Mouse (Mus musculus): ENCODE data around the gene Pex5l.

Gene Pex5l

DNA sequence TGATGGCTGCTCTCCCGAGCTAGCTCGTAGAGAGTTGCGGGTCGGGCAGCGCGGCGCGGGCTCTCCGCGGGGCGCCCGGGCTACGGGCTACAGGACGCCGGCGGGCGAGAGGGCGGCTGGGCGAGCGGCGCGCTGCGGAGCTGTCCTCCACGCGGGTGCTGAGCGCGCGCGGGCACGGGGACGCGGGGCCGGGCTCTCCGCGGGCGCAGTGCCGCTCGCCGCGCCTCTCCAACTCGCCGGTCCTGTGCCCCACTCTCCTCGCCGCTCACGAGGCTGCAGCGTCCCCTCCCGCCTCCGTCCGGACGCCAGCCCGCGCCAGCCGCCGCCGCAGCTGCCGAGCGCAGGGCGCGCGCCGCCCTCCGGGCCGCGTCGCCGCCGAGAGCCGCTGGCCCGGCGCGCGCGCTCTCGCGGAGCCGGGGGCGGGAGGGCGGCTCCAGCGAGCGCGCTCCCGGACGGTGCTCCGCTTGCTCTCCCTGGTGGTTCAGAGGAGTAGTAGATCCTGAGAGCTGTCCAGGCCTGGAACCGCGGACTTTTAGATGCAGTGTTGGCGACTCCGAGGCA, at the start of gene Pex5l:
TSS of gene Pex5l (minus strand) at position 347 of the 561 bp plus-strand sequence.
- POLR2A ChIA-PET: interaction anchor here in 2 of 4 experiments (0.5 to 1.9 kb wide), 3 partner anchors 25 to 657 kb away, joined by 3 to 5 read pairs (median 4); partner anchors contain the start of gene Ttc14 (in 1 of the 2)
- CTCF ChIA-PET: interaction anchor here (0.6 to 1.6 kb wide), 5 partner anchors 10 to 305 kb away, joined by 3 to 4 read pairs (median 3); no protein-coding TSS in a partner anchor

DNA sequence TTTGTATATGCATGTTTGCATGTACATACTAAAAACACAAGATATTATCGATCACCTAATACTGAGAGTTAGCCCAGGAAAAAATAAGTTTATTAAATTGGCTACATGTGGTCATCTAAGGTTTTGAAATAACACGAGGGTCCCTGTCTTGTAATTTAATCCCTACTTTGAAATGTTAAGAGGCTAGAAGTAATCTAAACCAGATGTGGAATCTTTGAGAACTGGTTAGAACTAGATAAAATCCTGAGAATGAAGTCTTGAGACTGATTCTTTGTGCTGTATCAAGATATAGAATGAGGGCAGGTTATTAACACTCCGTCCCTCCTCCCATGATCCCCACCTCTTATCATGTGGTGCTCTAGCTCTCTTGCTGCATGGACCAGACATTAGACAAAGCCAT, 22.1 kb upstream of the Pex5l start:
- POLR2A ChIA-PET: no interaction called here

DNA sequence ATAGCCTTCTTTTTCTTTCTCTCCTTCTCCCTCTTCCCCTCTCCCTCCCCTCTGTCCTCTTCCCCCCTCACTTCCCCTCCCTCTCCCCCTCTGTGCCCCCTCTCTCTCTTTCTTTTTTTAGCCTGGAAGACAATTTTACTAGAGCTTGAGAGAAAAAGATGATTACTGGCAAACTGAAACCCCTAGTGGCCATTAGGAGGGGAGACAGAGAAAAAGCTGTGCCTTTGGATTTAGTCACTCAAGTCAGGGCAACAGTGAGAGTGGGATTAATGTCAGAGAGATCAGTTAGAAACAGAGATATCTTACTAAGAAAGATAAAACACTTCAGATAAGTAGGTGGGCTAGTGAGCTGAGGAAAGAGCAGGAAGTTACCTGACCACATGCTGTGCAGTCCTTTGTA, 20.8 kb upstream of the Pex5l start:
- POLR2A ChIA-PET: interaction anchor here in 1 of 4 experiments (0.7 kb wide), 1 partner anchor 17 kb away, joined by 5 read pairs; no protein-coding TSS in a partner anchor

More for the DNA sequence above, 22.1 kb upstream of the Pex5l start:
- CTCF ChIA-PET: no interaction called here

DNA sequence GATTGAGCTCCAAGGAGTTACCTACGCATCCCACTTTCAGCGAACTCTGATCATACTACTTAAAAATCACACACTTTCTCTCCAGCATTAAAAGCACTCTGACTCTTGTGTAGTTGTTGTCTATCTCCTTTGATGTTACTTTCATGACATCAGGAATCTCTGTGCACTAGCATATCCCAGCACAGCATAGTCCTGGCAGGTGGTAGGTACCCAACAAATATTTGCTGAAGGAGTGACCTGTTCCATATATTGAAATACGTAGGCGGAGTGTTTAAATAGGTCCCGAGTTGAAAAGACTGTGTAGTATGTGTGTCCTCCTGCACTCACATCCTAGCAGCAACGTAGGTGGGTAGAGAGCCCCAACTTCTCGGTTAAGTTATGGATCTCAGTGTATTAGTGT, 545 bp upstream of the Pex5l start:
- POLR2A ChIA-PET: interaction anchor here in 2 of 4 experiments (0.5 to 1.9 kb wide), 3 partner anchors 24 to 656 kb away, joined by 3 to 5 read pairs (median 4); partner anchors contain the start of gene Ttc14 (in 1 of the 2)
- CTCF ChIA-PET: interaction anchor here (0.6 to 1.2 kb wide), 4 partner anchors 11 to 304 kb away, joined by 3 to 4 read pairs (median 3); no protein-coding TSS in a partner anchor

More for the DNA sequence above, 20.8 kb upstream of the Pex5l start:
- CTCF ChIA-PET: interaction anchor here (0.5 to 0.7 kb wide), 5 partner anchors 143 to 1794 kb away, joined by 4 to 24 read pairs (median 8); no protein-coding TSS in a partner anchor

DNA sequence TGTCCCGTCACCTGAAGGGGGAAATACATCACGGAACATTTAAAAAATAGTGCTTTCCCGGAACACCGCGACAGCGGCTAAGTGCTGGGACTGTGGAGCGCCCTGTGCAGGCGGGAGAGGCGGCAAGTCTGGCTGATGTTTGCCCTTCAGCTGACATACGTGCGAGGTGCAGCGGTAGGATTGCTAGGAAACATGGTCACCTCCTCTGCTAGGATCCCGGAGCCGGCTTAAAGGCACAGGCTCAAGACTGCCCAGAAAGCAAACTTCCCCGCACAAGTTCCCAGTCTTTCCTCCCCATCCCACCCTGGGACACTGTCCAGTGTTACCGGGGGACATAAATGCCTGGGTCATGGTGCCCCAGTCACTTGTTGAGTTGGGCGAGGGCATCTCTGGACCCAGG, 649 bp downstream of the Pex5l start:
- ChIA-PET CTCF (interaction anchor here in 2 of 4 experiments (0.7 to 1.6 kb wide), 2 partner anchors 37 to 1496 kb away, joined by 3 read pairs; no protein-coding TSS in a partner anchor), POLR2A (interaction anchor here in 2 of 4 experiments (1.0 to 1.9 kb wide), 2 partner anchors 657 to 658 kb away, joined by 3 to 5 read pairs; partner anchors contain the start of gene Ttc14 (in 1 of the 2))

DNA sequence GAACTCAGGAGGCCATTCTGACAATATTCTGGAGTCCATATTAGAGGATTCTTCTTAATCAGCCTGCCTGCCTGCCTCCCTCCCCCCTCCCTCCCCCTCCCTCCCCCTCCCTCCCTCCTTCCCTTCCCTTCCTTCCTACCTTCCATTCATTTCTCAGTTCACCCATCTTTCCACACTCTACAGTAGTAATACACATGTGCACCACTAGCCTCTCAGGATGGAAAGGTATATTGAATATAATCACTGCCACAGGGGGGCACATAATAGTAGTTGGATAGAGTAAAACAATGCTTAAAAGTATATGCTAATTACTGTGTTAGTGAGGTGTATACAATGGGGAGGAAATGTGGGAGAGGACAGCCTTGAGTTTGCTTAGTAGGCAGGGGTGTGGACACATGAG, 13.1 kb downstream of the Pex5l start:
- ChIA-PET POLR2A (interaction anchor here in 1 of 4 experiments (1.1 kb wide), 1 partner anchor 8 kb away, joined by 3 read pairs; no protein-coding TSS in a partner anchor), CTCF (interaction anchor here in 1 of 4 experiments (1.2 kb wide), 1 partner anchor 13 kb away, joined by 4 read pairs; the partner anchor contains the start of gene Pex5l)

DNA sequence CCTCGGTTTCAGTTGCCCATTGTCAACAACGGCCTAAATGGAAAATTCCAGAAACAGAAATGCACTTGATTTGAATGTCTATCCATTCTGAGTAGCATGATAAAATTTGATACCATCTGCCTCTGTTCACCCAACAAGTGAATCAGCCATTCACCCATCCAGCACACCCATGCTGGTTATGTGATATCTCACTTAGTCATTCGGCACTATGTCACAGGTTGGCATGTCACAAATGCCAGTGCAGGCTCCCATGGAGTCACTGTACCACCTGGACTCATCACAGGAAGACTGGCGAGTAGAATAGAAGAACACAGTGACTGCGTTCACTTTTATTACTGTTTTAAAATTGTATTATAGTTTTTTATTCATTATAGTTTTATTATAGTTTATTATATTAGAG, 18.3 kb downstream of the Pex5l start:
- ChIA-PET CTCF (no interaction called here), POLR2A (no interaction called here)

DNA sequence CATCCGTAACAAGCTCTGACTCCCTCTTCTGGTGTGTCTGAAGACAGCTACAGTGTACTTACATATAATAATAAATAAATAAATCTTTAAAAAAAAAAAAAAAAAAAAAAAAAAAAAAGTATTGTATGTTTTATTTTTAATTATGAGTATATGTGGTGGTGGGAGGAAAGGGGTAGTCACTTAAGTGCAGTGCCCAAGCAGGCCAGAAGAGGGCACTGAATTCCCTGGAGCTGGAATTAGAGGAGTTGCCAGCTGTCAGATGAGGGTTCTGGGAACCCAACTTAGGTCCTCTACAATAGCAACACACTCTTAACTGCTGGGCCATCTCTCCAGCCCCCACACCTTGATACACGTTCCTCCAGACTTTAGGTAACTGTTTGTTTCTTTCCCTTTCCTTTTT, 37.3 kb downstream of the Pex5l start:
- ChIA-PET CTCF (interaction anchor here (0.6 to 1.4 kb wide), 13 partner anchors 9 to 694 kb away, joined by 3 to 10 read pairs (median 3); partner anchors contain the start of genes Pex5l (in 1 of the 4) and Ttc14 (in 1 of the 4)), POLR2A (no interaction called here)

DNA sequence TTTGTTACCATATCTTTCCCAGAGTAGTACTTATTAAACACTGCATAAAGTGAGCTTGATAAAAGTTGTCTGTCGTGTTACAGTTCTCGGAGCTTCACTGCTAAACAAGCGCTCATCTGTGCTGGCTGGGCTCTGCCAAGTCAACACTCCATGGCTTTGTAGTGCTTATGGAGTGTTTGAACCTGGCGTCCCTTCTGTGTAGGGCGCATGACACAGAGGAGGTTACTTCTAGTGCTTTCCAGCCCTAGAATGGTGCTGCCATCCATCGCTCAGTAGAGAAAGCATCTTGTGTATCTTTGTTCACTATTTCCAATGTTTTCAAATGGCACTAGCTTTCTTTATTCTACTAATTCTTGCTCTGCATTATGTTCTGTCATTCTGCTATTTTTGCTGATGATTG, 39.5 kb downstream of the Pex5l start:
- ChIA-PET CTCF (interaction anchor here in 1 of 4 experiments (0.5 kb wide), 1 partner anchor 81 kb away, joined by 3 read pairs; no protein-coding TSS in a partner anchor), POLR2A (no interaction called here)

DNA sequence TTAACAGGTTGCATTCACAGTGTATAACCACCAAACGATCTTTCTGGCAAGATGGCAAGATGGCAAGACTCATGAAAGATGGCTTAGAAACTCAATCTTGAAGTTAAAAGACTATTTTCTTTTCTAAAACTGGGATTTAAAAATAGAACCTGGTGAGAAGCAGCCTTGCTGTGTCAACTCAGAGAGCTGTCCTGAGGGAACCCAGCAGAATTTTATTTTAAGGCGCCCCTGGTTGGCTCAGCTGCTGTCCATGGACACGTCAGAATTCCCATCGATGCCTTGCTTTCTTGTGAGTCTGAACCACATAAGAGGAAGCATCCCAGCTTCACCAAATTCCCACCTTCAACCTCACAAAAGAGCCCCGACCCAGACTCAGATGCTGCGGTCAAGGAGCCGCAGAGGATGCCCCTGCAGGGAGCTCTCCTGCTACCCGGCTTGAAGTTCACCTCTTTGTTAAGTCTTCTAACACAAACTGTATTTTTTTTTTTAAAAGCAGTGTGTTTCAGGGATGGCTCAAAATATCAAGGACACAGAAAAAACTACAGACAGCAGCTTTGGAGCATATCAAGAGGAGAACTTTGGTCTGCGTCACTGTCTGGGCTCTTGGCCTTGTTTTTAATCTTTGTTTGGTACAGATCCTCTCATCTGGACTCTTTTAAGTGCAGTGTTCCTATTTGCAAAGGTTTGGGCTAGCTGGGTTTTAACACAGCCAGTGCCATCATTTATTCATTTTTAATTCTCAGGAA, 44.3 kb downstream of the Pex5l start:
- ChIA-PET POLR2A (no interaction called here), CTCF (interaction anchor here in 1 of 4 experiments (0.7 kb wide), 1 partner anchor 1054 kb away, joined by 8 read pairs; no protein-coding TSS in a partner anchor)

DNA sequence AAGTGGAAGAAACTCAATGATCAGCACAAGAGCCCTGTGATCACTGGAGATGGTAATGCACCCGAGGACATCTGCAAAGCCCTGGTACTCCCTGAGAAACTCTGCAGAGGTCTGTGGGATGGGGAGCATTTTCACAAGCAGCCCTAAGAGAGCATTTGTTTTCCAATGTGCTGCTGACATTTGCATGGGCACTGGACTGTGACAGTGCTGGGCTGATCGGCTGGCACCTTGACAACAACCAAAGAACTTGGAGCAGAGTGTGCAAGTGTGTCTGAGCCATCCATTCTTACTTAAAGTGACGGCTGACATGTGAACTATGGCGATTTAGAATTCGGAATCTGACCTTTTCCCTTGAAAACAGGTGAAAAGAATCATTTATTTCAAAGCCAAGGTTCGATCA, 49.4 kb downstream of the Pex5l start:
- POLR2A ChIA-PET: no interaction called here
- CTCF ChIA-PET: no interaction called here

DNA sequence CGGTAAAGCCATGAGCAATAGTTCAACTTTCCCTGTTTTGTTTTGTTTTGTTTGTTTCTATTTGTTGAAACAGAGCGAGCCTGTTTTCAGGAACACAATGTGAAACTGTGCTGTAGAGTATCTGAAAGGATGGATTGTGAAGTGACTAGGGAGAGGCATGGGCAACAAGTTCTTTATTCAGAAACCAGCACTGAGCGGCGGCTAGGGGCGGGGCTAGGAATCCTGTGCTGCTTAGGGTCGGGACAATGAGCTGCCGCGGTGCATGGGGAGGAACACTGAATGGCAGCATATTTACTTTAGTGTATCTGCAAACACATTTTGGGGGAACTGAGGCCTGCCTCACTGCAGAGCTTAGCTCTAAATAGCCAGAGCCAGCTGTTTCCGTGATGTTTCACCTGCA, 53.0 kb downstream of the Pex5l start:
- ChIA-PET CTCF (no interaction called here), POLR2A (interaction anchor here in 1 of 4 experiments (0.6 kb wide), 1 partner anchor 647 kb away, joined by 3 read pairs; no protein-coding TSS in a partner anchor)

DNA sequence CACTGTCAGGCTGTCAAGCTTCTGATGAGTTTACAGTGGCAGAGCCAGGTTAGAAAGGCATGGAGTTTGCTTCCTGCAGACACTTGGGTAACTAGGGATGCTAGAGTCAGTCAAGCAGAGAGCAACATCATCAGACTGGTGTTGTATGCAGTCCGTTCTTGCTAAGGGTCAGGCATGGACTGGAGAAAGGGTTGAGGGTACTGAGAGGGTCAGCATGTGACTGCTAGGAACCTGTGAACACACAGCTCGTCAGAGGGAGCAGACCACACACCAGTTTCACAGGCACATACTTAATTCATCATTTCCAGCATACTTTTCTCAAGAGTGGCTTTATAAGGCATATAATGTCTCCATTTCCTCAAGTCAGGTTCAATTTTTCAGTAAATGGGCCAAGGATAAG, 53.6 kb downstream of the Pex5l start:
- ChIA-PET POLR2A (no interaction called here), CTCF (no interaction called here)

DNA sequence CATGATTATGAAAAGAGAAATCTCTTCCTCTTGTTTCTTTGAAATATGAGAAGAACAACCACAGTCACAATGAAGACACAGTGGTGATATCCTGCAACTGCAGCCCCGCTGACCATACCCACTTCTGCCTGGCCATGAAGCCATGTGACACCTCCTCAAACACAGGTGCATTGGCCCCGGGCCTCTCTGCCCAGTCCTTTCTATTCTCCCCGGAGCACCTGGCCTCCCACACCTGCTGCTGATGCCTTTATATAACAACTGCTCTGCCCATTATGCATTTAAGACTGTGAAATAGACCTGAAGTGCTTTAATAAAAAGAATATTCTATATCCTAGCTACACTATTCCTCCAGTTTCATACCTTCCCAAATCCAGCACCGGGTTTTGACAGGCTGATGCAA, 54.8 kb downstream of the Pex5l start:
- POLR2A ChIA-PET: no interaction called here
- CTCF ChIA-PET: no interaction called here

DNA sequence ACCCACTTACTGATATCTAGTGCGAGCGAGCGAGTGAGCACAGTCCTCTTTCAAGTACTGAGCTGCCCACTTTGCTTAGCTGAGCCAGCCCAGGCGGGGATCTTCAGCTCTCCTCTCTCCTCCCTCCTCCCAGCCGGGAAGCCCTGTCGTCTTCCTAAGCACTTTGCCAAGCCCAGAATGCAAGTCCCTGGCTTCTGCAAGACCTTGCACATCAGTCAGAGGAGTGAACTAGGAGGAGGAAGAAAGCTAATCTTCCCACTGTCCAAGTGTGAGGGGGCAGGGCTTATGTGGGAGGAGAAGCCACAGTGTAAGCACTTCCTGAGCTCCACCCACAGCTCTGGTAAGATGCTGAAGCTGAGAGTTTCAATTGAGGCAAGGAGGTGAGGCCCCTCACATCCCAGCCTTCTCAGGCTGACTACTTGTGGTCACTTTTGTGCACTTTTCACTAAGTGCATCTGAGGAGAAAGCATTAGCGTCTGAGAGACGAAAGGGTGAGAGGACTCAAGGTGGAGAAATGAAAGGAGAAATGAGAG, 60.2 kb downstream of the Pex5l start:
- ChIA-PET POLR2A (interaction anchor here in 1 of 4 experiments (0.6 to 1.6 kb wide), 2 partner anchors 10 to 35 kb away, joined by 3 read pairs; no protein-coding TSS in a partner anchor), CTCF (interaction anchor here in 2 of 4 experiments (0.6 kb wide), 2 partner anchors 341 to 634 kb away, joined by 3 to 4 read pairs; no protein-coding TSS in a partner anchor)

DNA sequence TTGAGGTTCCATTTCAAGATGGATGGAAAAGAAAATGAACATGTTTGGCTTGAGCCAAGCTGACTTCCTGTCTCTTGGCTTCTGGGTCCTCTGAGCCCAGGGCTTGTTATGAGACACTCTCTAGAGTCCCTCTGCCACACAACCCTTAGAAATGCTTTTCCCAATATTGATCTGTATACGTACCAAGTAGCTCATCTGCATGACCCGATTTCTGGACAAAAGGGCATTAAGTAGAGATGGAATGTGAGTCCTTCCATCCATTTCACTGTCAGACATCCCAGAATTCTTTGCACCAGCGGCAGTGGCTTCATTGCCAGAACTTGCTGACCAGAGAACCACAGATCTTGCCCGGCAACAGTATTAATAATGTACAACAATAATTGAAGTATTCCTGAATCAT, 61.3 kb downstream of the Pex5l start:
- CTCF ChIA-PET: no interaction called here
- POLR2A ChIA-PET: no interaction called here

DNA sequence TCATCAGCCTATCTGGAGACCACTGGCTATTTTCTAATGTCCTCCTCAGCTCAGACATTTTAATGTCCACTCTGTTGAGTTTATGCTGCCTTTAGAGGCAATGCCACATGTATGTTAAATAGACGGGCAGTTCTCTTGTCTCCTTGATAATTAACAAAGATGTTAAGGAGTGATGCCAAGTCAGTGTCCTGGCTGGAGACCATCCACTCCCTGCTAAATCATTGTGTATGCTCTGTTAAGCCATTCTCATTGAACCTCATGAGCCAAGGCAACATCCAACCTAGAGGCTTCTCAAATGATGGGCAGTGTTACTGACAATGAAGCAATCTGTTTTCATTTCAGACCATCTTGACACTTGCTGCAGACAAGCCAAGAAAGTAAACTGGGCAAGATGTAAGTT, 63.4 kb downstream of the Pex5l start:
- CTCF ChIA-PET: no interaction called here
- POLR2A ChIA-PET: no interaction called here

DNA sequence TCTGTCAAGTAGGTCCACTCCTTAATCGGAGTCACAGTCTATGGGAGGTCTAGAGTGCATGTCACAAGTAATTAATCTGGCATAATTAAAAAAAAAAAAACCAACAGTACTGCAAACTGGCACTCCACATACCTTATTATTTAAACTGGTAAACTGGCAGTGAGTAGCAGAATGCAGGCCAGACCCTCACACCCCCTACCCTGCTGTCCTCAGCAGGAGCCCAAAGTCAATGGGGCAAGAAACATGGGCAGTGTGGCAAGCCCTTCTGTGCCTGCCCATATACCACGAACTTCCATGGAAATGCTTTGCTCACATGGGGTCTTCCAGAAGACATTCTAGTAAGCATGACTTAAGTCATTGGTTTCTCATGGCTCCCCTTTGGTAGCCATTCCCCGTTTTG, 63.9 kb downstream of the Pex5l start:
- POLR2A ChIA-PET: no interaction called here

DNA sequence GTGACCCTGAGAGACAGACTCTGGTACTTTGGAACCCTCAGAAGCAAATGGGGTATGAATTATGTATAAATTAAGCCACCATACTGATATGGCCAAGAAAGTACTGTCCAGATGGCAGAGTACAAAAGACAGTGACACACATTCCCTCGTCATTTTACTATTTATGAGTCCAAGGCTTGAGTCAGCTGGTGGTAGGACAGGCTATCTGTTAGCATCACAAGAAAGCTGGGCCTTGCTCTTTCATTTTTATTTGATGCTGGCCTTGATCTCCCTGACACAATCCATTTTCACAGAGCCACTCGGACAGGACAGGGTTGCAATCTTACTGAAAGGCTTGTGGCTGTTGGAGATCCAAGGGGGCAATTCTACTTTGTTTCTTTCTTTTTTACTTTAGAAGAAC, 67.4 kb downstream of the Pex5l start:
- ChIA-PET POLR2A (no interaction called here), CTCF (no interaction called here)

More for the DNA sequence above, 63.9 kb downstream of the Pex5l start:
- CTCF ChIA-PET: no interaction called here
